Mouse (Mus musculus): ENCODE measurements at regions not wholly inside any gene's neighbourhood (a gene's known extent, or its start where the extent isn't known, plus 50 kb on each side); places are given as distances from the start of the nearest gene placed in this dataset.

GRCm38 (mm10) chr14:72777927-72778560 lies 68.2 kb upstream of the Fndc3a start:
- DNase-seq = no peak

- no peak for DNase-seq
Measured at GRCm38 (mm10) chr14:72770237-72770636, 60.4 kb upstream of the Fndc3a start.

- no peak for DNase-seq
Measured at GRCm38 (mm10) chr14:72760123-72760522, 50.3 kb upstream of the Fndc3a start.

Data from cerebellum, adult 9-10 months (tissue).